Mouse (Mus musculus): ENCODE results near the gene Psme3. TPM values are rescaled to one million over a fixed set of nuclear protein-coding genes. Genes with fewer than 3 reads are reported as not detected.

The Psme3 gene
- polyA plus RNA-seq, 1 experiment = 40.4 TPM

- TF ChIP-seq CTCF (IDR thresholded peaks at IDR 0.05; ENCODE audit: insufficient read depth, low read length) = no peak
- TF ChIP-seq POLR2A (IDR thresholded peaks at IDR 0.05; ENCODE audit: borderline replicate concordance, extremely low read depth, low read depth, low read length) = no peak
- WGBS = 66% methylated on average over 9 of the region's 9 CpGs
- no peak overlapping the region for H3K4me3 ChIP-seq (replicated peaks; ENCODE audit: extremely low read depth, low read depth, low read length)
- no peak for DNase-seq
- H3K4me1 ChIP-seq (ENCODE audit: control insufficient read depth, insufficient read depth, low read length) = no peaks in the 10 kb centered on the region
Observed at GRCm38 (mm10) chr11:101359776-101360175, 43.8 kb downstream of the Psme3 start.

GRCm38 (mm10) chr11:101360651-101361113, 44.7 kb downstream of the Psme3 start:
- DNase-seq = no peak
- WGBS = 18% methylated on average over 3 of the region's 3 CpGs
- H3K4me3 ChIP-seq (replicated peaks; ENCODE audit: extremely low read depth, low read depth, low read length) = no peak overlapping the region
- TF ChIP-seq CTCF (IDR thresholded peaks at IDR 0.05; ENCODE audit: insufficient read depth, low read length) (no peak), POLR2A (IDR thresholded peaks at IDR 0.05; ENCODE audit: borderline replicate concordance, extremely low read depth, low read depth, low read length) (no peak)
- no peaks in the 10 kb centered on the region for H3K4me1 ChIP-seq (ENCODE audit: control insufficient read depth, insufficient read depth, low read length)

GRCm38 (mm10) chr11:101364531-101364931, 48.5 kb downstream of the Psme3 start:
- TF ChIP-seq POLR2A (IDR thresholded peaks at IDR 0.05; ENCODE audit: borderline replicate concordance, extremely low read depth, low read depth, low read length) (no peak), CTCF (IDR thresholded peaks at IDR 0.05; ENCODE audit: insufficient read depth, low read length) (no peak)
- no peak for DNase-seq
- Histone ChIP-seq H3K4me1 (ENCODE audit: control insufficient read depth, insufficient read depth, low read length) (no peaks in the 10 kb centered on the region), H3K4me3 (replicated peaks; ENCODE audit: extremely low read depth, low read depth, low read length) (no peak overlapping the region)
- WGBS = 49% methylated on average over 5 of the region's 5 CpGs

- Histone ChIP-seq H3K4me1 (ENCODE audit: control insufficient read depth, insufficient read depth, low read length) (no peaks in the 10 kb centered on the region), H3K4me3 (replicated peaks; ENCODE audit: extremely low read depth, low read depth, low read length) (no peak within 1 kb of the TSS)
- WGBS = 81% methylated on average over 8 of the region's 8 CpGs
- DNase-seq = no peak
- TF ChIP-seq CTCF (IDR thresholded peaks at IDR 0.05; ENCODE audit: insufficient read depth, low read length) = no peak
- TF ChIP-seq POLR2A (IDR thresholded peaks at IDR 0.05; ENCODE audit: borderline replicate concordance, extremely low read depth, low read depth, low read length) = no peak
Observed at GRCm38 (mm10) chr11:101367326-101367935, 51.4 kb downstream of the Psme3 start, which contains the start of gene G6pc. G6pc (plus strand) TSS chr11:101367561.

GRCm38 (mm10) chr11:101370141-101370540, 54.1 kb downstream of the Psme3 start:
- WGBS = 68% methylated on average over 5 of the region's 5 CpGs

More at GRCm38 (mm10) chr11:101370141-101370540, 54.1 kb downstream of the Psme3 start:
- Histone ChIP-seq H3K4me1 (ENCODE audit: control insufficient read depth, insufficient read depth, low read length) (no peaks in the 10 kb centered on the region), H3K4me3 (replicated peaks; ENCODE audit: extremely low read depth, low read depth, low read length) (no peak overlapping the region)
- no peak for DNase-seq
- TF ChIP-seq CTCF (IDR thresholded peaks at IDR 0.05; ENCODE audit: insufficient read depth, low read length) (no peak), POLR2A (IDR thresholded peaks at IDR 0.05; ENCODE audit: borderline replicate concordance, extremely low read depth, low read depth, low read length) (no peak)

Other genes starting within 250 kb of the Psme3 start
- gene Naglu, start 246.2 kb upstream of the Psme3 start, polyA plus RNA-seq (2012; rRNA removed) = 32.2 and 33.5 TPM in 2 replicates
- 0.17 and 0.29 TPM in 2 replicates for gene Hsd17b1, start 237.8 kb upstream of the Psme3 start, polyA plus RNA-seq (2012; rRNA removed)
- 40.2 and 43.9 TPM in 2 replicates for gene Coasy, start 233.6 kb upstream of the Psme3 start, polyA plus RNA-seq (2012; rRNA removed)
- gene Mlx, start 228.9 kb upstream of the Psme3 start, polyA plus RNA-seq (2012; rRNA removed) = 25.5 and 47.0 TPM in 2 replicates
- gene Psmc3ip, start 220.8 kb upstream of the Psme3 start, polyA plus RNA-seq (2012; rRNA removed) = 1.5 and 2.1 TPM in 2 replicates
- 47.6 and 58.8 TPM in 2 replicates for gene Retreg3, start 196.3 kb upstream of the Psme3 start, polyA plus RNA-seq (2012; rRNA removed)
- 10.7 and 14.4 TPM in 2 replicates for gene Tubg1, start 196.3 kb upstream of the Psme3 start, polyA plus RNA-seq (2012; rRNA removed)
- gene Tubg2, start 160.3 kb upstream of the Psme3 start, polyA plus RNA-seq (2012; rRNA removed) = 2.4 and 3.2 TPM in 2 replicates
- 2.6 and 2.7 TPM in 2 replicates for gene Cntnap1, start 145.7 kb upstream of the Psme3 start, polyA plus RNA-seq (2012; rRNA removed)
- 41.2 and 47.4 TPM in 2 replicates for gene Plekhh3, start 144.9 kb upstream of the Psme3 start, polyA plus RNA-seq (2012; rRNA removed)
- 0.45 and 0.62 TPM in 2 replicates for gene Ccr10, start 140.8 kb upstream of the Psme3 start, polyA plus RNA-seq (2012; rRNA removed)
- gene Ezh1, start 89.8 kb upstream of the Psme3 start, polyA plus RNA-seq (2012; rRNA removed) = 38.9 and 50.1 TPM in 2 replicates
- 710 and 828 TPM in 2 replicates for gene Ramp2, start 70.2 kb upstream of the Psme3 start, polyA plus RNA-seq (2012; rRNA removed)
- 82.9 and 97.4 TPM in 2 replicates for gene Vps25, start 62.5 kb upstream of the Psme3 start, polyA plus RNA-seq (2012; rRNA removed)
- gene Wnk4, start 55.6 kb upstream of the Psme3 start, polyA plus RNA-seq (2012; rRNA removed) = 6.5 and 10.4 TPM in 2 replicates
- gene Cntd1, start 37.2 kb upstream of the Psme3 start, polyA plus RNA-seq (2012; rRNA removed) = 0.22 and 0.59 TPM in 2 replicates
- gene Coa3, start 37.1 kb upstream of the Psme3 start, polyA plus RNA-seq (2012; rRNA removed) = 194 and 283 TPM in 2 replicates
- gene Becn1, start 13.9 kb upstream of the Psme3 start, polyA plus RNA-seq (2012; rRNA removed) = 70.3 and 97.9 TPM in 2 replicates
- 3.3 and 3.6 TPM in 2 replicates for gene Aoc2, start 8.8 kb downstream of the Psme3 start, polyA plus RNA-seq (2012; rRNA removed)
- gene Aoc3, start 14.4 kb downstream of the Psme3 start, polyA plus RNA-seq (2012; rRNA removed) = 11.5 and 15.3 TPM in 2 replicates
- gene G6pc, start 51.3 kb downstream of the Psme3 start, polyA plus RNA-seq (2012; rRNA removed) = 0.13 TPM in 1 of 2 replicates, not detected in the other
- 20.5 and 20.9 TPM in 2 replicates for gene Aarsd1, start 101.4 kb downstream of the Psme3 start, polyA plus RNA-seq (2012; rRNA removed)
- 0.22 and 0.36 TPM in 2 replicates for gene Gm27029, start 108.6 kb downstream of the Psme3 start, polyA plus RNA-seq (2012; rRNA removed)
- 21.7 and 22.4 TPM in 2 replicates for gene Rundc1, start 108.9 kb downstream of the Psme3 start, polyA plus RNA-seq (2012; rRNA removed)
- gene Ptges3l, start 109.1 kb downstream of the Psme3 start, polyA plus RNA-seq (2012; rRNA removed) = 1.7 and 5.3 TPM in 2 replicates
- 221 and 297 TPM in 2 replicates for gene Rpl27, start 126.1 kb downstream of the Psme3 start, polyA plus RNA-seq (2012; rRNA removed)
- gene Ifi35, start 132.2 kb downstream of the Psme3 start, polyA plus RNA-seq (2012; rRNA removed) = 57.9 and 76.4 TPM in 2 replicates
- gene Rnd2, start 148.8 kb downstream of the Psme3 start, polyA plus RNA-seq (2012; rRNA removed) = 14.8 and 17.7 TPM in 2 replicates
- 224 and 235 TPM in 2 replicates for gene Vat1, start 150.0 kb downstream of the Psme3 start, polyA plus RNA-seq (2012; rRNA removed)
- gene Brca1, start 235.7 kb downstream of the Psme3 start, polyA plus RNA-seq (2012; rRNA removed) = 0.25 and 0.28 TPM in 2 replicates
- 100 and 116 TPM in 2 replicates for gene Nbr1, start 235.9 kb downstream of the Psme3 start, polyA plus RNA-seq (2012; rRNA removed)

Measured in lung, adult 2 months (tissue).